Mouse (Mus musculus): Measurements from ENCODE around the gene Rpn1. TPM values are rescaled to one million over a fixed set of nuclear protein-coding genes. Genes with fewer than 3 reads are reported as not detected.

Rpn1 gene
- polyA plus RNA-seq, 1 experiment, result 151 TPM

DNA sequence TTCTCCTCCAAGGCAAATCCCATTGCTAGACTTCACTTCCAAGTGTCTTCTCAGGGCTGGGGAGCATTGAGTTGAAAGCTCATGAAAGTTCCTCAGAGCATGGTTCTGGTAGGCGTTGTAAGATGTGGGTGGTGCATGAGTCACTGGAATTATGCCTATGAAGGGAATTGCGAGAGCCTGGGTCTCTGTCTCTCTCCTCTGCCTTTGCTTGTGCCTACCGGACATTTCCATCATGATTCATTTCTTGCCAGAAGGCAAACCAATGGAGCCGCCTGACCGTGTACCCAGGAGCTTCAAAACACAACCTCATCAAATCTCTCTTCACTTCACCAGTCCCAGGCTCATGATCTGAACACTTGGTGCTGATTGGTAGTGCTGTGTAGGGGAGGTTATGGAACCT is 27.4 kb upstream of the Rpn1 start:
- no peak overlapping the region for H3K27ac ChIP-seq (ENCODE audit: insufficient read depth, low read length)
- no peak for DNase-seq
- no peaks in the 10 kb centered on the region; the same call in 1 of the 2 replicates for H3K27me3 ChIP-seq (ENCODE audit: control insufficient read depth, insufficient read depth, low read length)
- TF ChIP-seq CTCF (IDR thresholded peaks at IDR 0.05; ENCODE audit: borderline replicate concordance, insufficient read depth, low read depth, low read length) (no peak), POLR2A (IDR thresholded peaks at IDR 0.05; ENCODE audit: borderline replicate concordance, insufficient read depth, low read length) (no peak)
- H3K4me1 ChIP-seq (ENCODE audit: control insufficient read depth, insufficient read depth, low read length), result no peaks in the 10 kb centered on the region
- H3K4me3 ChIP-seq (replicated peaks; ENCODE audit: insufficient read depth, low read depth, low read length), result no peak overlapping the region
- WGBS, result 82% methylated on average over 5 of the region's 5 CpGs

GRCm38 (mm10) chr6:88059903-88060302 is 24.4 kb upstream of the Rpn1 start:
- WGBS, result 79% methylated on average over 5 of the region's 5 CpGs
- Histone ChIP-seq H3K4me1 (ENCODE audit: control insufficient read depth, insufficient read depth, low read length) (no peaks in the 10 kb centered on the region), H3K4me3 (replicated peaks; ENCODE audit: insufficient read depth, low read depth, low read length) (no peak overlapping the region), H3K27me3 (ENCODE audit: control insufficient read depth, insufficient read depth, low read length) (no peaks in the 10 kb centered on the region), H3K27ac (ENCODE audit: insufficient read depth, low read length) (no peak overlapping the region)
- DNase-seq, result no peak
- TF ChIP-seq CTCF (IDR thresholded peaks at IDR 0.05; ENCODE audit: borderline replicate concordance, insufficient read depth, low read depth, low read length) (no peak), POLR2A (IDR thresholded peaks at IDR 0.05; ENCODE audit: borderline replicate concordance, insufficient read depth, low read length) (no peak)

GRCm38 (mm10) chr6:88060602-88061001 is 23.7 kb upstream of the Rpn1 start:
- no peak overlapping the region for H3K4me3 ChIP-seq (replicated peaks; ENCODE audit: insufficient read depth, low read depth, low read length)
- DNase-seq, result no peak
- no peak overlapping the region for H3K27ac ChIP-seq (ENCODE audit: insufficient read depth, low read length)
- no peaks in the 10 kb centered on the region for H3K27me3 ChIP-seq (ENCODE audit: control insufficient read depth, insufficient read depth, low read length)
- no peak for TF ChIP-seq CTCF (IDR thresholded peaks at IDR 0.05; ENCODE audit: borderline replicate concordance, insufficient read depth, low read depth, low read length)
- TF ChIP-seq POLR2A (IDR thresholded peaks at IDR 0.05; ENCODE audit: borderline replicate concordance, insufficient read depth, low read length), result no peak
- 81% methylated on average over 4 of the region's 4 CpGs for WGBS
- H3K4me1 ChIP-seq (ENCODE audit: control insufficient read depth, insufficient read depth, low read length), result no peaks in the 10 kb centered on the region

- whole genome bisulfite sequencing, result 81% methylated on average over 4 of the region's 4 CpGs
- H3K4me3 ChIP-seq (replicated peaks; ENCODE audit: insufficient read depth, low read depth, low read length), result no peak overlapping the region
- DNase-seq, result no peak
- H3K4me1 ChIP-seq (ENCODE audit: control insufficient read depth, insufficient read depth, low read length), result no peaks in the 10 kb centered on the region
- H3K27ac ChIP-seq (ENCODE audit: insufficient read depth, low read length), result no peak overlapping the region
- H3K27me3 ChIP-seq (ENCODE audit: control insufficient read depth, insufficient read depth, low read length), result no peaks in the 10 kb centered on the region
- TF ChIP-seq POLR2A (IDR thresholded peaks at IDR 0.05; ENCODE audit: borderline replicate concordance, insufficient read depth, low read length) (no peak), CTCF (IDR thresholded peaks at IDR 0.05; ENCODE audit: borderline replicate concordance, insufficient read depth, low read depth, low read length) (no peak)
These were observed 22.9 kb upstream of the Rpn1 start for GRCm38 (mm10) chr6:88061406-88061805.

DNA sequence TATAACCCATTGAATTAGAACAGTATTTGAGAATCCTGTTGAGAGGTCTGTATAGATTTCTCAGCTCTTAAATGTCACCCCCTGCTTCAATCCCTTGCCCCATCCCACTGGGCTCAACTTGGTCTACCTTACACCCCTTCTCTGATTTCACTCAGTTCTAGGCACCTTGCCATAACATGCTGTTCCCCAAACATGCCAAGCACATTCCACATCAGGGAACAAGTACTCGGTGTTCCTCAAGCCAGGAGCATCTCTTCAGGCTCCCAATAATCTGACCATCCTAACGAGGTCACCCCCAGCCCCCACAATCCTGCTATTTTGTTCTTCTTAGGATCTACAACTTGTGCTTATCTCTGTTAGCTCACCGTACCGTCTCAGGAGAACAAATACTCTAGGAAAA is 21.9 kb upstream of the Rpn1 start:
- H3K4me3 ChIP-seq (replicated peaks; ENCODE audit: insufficient read depth, low read depth, low read length), result no peak overlapping the region
- 66% methylated on average over 4 of the region's 4 CpGs for WGBS

DNA sequence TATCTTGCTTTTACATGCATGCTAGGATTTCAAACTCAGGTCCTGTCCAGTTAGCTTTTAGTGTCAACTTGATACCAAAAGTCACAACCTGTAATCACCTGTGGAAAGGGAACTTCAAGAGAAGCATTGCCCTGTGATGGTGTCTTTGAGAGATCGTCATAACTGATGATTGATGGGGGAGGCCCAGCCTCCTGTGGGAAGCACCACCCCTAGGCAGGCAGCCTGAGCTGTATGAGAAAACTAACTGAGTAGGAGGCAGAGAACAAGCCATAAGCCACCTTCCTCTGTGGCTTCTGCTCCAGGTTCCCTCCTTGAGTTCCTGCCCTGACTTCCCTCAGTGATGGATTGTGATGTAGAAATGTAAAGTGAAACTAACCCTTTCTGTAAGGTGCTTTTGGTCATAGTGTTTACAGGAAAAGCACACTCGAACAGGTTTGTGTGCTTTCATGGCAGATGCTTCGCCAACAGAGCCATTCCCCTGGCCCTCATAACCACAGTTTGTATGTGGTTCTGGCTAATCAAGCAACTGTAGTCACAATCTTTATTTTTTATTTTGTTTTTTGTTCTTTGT is 20.1 kb upstream of the Rpn1 start:
- Histone ChIP-seq H3K4me3 (replicated peaks; ENCODE audit: insufficient read depth, low read depth, low read length) (no peak overlapping the region), H3K27ac (ENCODE audit: insufficient read depth, low read length) (no peak overlapping the region), H3K4me1 (ENCODE audit: control insufficient read depth, insufficient read depth, low read length) (no peaks in the 10 kb centered on the region), H3K27me3 (ENCODE audit: control insufficient read depth, insufficient read depth, low read length) (no peaks in the 10 kb centered on the region)
- TF ChIP-seq CTCF (IDR thresholded peaks at IDR 0.05; ENCODE audit: borderline replicate concordance, insufficient read depth, low read depth, low read length) (no peak), POLR2A (IDR thresholded peaks at IDR 0.05; ENCODE audit: borderline replicate concordance, insufficient read depth, low read length) (no peak)
- 86% methylated on average over 3 of the region's 3 CpGs for WGBS
- DNase-seq, result no peak

More for the DNA sequence above, 21.9 kb upstream of the Rpn1 start:
- Histone ChIP-seq H3K4me1 (ENCODE audit: control insufficient read depth, insufficient read depth, low read length) (no peaks in the 10 kb centered on the region), H3K27ac (ENCODE audit: insufficient read depth, low read length) (no peak overlapping the region), H3K27me3 (ENCODE audit: control insufficient read depth, insufficient read depth, low read length) (no peaks in the 10 kb centered on the region)
- DNase-seq, result no peak
- TF ChIP-seq POLR2A (IDR thresholded peaks at IDR 0.05; ENCODE audit: borderline replicate concordance, insufficient read depth, low read length), result no peak

DNA sequence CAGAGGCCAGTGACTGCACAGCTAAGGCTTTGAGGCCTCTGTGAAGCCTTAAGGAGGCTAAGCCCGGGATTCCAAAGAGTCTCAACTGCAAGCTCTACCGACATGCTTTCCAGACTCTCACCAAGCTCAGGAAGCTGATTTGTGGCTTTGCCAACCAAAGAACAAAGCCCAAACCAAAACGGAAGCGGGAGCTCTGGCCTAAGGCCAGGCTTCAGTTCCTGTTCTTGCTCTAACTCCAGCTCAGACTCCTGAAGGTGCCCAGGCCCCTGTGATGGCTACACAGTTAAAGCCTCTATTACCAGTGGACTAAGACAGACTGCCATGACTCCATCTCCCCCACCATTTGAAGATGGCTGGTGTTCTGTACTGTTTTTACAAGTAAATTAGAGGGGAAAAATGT is 19.2 kb upstream of the Rpn1 start:
- no peaks in the 10 kb centered on the region for H3K27me3 ChIP-seq (ENCODE audit: control insufficient read depth, insufficient read depth, low read length)
- TF ChIP-seq POLR2A (IDR thresholded peaks at IDR 0.05; ENCODE audit: borderline replicate concordance, insufficient read depth, low read length), result no peak
- TF ChIP-seq CTCF (IDR thresholded peaks at IDR 0.05; ENCODE audit: borderline replicate concordance, insufficient read depth, low read depth, low read length), result no peak
- no peak for DNase-seq
- no peak overlapping the region for H3K4me3 ChIP-seq (replicated peaks; ENCODE audit: insufficient read depth, low read depth, low read length)
- H3K27ac ChIP-seq (ENCODE audit: insufficient read depth, low read length), result no peak overlapping the region
- WGBS, result 4% methylated on average over 4 of the region's 4 CpGs
- H3K4me1 ChIP-seq (ENCODE audit: control insufficient read depth, insufficient read depth, low read length), result no peaks in the 10 kb centered on the region

GRCm38 (mm10) chr6:88065968-88066367 is 18.3 kb upstream of the Rpn1 start:
- Histone ChIP-seq H3K27me3 (ENCODE audit: control insufficient read depth, insufficient read depth, low read length) (no peaks in the 10 kb centered on the region), H3K27ac (ENCODE audit: insufficient read depth, low read length) (no peak overlapping the region), H3K4me1 (ENCODE audit: control insufficient read depth, insufficient read depth, low read length) (no peaks in the 10 kb centered on the region), H3K4me3 (replicated peaks; ENCODE audit: insufficient read depth, low read depth, low read length) (no peak overlapping the region)
- TF ChIP-seq POLR2A (IDR thresholded peaks at IDR 0.05; ENCODE audit: borderline replicate concordance, insufficient read depth, low read length) (no peak), CTCF (IDR thresholded peaks at IDR 0.05; ENCODE audit: borderline replicate concordance, insufficient read depth, low read depth, low read length) (no peak)
- 64% methylated on average over 3 of the region's 3 CpGs for WGBS
- no peak for DNase-seq
